Mouse (Mus musculus) embryo, embryonic 10.5 days (tissue): ENCODE measurements around the gene Zmynd12.

Experiments used
- DNase-seq: peaks from one replicate; pipeline ENCODE4 v3.0.0-alpha.2; 2015; ENCODE audit warnings: low spot score

Zmynd12 gene

GRCm38 (mm10) chr4:119422294-119422964, at the start of gene Zmynd12, which contains the start of gene Ppcs:
TSS of gene Zmynd12 (plus strand) at chr4:119422814.
TSS of gene Ppcs (minus strand) at chr4:119422420.
- DNase-seq = peak; percentile 95

- DNase-seq = no peak
Observed at GRCm38 (mm10) chr4:119381471-119382190, 41.0 kb upstream of the Zmynd12 start.

DNA sequence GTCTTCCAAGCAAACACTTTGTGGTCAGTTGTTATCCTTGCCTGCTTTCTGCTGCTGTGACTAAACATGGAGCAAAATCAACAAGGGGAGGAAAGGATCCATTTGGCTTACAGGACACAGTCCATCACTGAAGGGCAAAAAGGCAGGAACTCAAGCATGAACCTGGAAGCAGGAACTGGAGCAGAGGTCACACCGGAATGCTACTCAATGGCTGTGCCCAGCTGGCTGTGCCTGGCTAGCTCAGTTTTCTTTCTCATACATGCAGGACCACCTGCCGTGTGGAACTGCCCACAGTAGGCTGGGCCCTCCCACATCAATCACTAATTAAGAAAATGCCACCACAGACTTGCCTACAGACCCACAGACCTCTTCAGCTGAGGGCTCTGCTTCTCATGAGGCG, 33.4 kb upstream of the Zmynd12 start:
- DNase-seq = no peak

GRCm38 (mm10) chr4:119390369-119390768, 32.2 kb upstream of the Zmynd12 start:
- peak; percentile 50 for DNase-seq

DNA sequence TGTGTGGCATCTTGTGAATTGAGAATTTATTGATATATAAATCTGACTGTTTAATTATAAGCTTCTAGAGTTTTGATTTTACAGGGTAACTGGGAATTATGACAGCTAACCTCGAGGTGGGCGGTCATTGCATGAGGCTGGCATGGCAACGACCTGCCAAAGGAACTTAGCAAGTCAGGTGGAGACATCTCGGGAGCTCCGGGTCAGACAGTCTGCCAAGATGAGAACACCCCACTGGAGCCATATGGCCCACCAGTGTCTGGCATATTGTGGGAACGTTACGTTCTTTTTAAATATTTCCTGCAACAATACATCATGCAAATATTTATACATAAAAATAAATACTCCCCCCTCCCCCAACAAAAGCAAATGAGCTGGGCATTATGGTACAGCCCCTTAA, 23.9 kb upstream of the Zmynd12 start:
- no peak for DNase-seq

DNA sequence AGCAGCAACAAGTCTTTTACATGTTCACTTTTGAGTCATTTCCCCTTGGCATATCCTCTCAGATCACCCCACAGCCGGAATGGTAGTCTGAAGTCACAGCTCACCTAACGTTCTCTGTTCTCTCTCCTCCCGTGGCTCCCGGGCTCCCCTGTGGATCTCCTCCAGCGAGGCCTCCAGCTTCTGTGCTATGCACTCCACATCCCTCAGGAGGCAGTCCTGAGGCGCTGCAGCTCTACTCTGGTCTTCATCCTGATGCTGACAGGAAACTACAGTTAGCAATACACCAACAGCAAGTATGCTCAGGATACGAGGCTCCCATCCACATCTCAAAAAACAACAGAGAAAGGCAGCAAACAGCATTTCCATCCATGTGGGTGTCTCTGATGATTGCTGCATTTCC, 21.7 kb upstream of the Zmynd12 start:
- no peak for DNase-seq

GRCm38 (mm10) chr4:119403431-119403830, 19.2 kb upstream of the Zmynd12 start:
- no peak for DNase-seq

GRCm38 (mm10) chr4:119411877-119412650, 10.6 kb upstream of the Zmynd12 start:
- DNase-seq = no peak

DNA sequence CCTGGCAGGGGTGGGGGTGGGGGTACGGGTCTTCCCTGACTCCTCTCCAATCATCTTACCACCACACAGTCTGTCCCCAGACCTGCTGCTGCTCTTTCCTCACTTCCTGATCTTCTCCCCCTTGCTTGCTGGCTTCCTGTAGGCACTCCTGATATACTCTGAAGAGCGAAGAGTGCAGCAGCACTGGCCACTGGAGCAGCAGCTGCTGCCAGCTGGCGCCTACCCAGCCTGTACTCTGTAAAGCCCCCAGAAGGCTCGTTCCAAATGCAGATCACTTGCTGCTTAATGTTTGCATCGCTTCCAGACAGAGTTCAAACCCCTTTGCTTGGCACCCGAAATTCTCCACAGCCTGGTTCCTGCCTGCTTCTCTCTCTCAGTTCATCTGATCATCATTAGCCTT, 9.8 kb upstream of the Zmynd12 start:
- no peak for DNase-seq

DNA sequence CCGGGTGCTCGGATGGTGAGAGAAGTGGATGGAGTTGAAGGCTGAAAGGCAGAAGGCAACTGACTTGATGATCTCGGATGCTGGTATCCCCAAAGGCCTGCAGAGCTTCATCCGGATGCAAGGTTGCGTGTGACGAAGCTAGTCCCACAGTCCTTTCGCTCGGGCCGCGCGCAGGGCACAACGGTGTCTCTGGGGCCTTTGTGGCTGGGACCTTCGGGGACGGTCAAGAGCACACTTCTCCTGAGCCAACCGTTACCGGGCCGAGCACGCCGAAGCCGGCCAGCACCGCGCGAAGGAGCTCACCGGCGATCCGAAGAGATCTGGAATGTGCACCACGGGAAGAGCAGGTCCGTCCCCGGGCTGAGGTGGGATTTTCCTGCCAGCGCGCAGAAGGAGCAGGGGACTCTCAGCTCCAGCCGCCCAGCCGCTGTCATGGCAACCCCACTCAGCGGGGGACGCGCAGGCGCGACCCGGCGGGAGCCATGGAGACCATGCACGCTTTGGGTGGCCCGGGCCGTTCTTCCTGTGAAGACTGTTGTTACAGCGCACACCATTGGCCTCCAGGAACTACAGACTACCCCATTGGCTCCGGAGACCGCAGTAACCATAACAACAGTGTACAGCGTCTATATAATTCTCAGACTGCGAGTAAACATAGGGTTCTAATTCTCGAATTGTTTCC, 7.4 kb upstream of the Zmynd12 start, which contains the start of gene Ccdc30:
Ccdc30 (minus strand) TSS at position 450 of the 682 bp plus-strand sequence.
- DNase-seq = peak; percentile 97

GRCm38 (mm10) chr4:119417270-119417669, 5.3 kb upstream of the Zmynd12 start:
- no peak for DNase-seq

DNA sequence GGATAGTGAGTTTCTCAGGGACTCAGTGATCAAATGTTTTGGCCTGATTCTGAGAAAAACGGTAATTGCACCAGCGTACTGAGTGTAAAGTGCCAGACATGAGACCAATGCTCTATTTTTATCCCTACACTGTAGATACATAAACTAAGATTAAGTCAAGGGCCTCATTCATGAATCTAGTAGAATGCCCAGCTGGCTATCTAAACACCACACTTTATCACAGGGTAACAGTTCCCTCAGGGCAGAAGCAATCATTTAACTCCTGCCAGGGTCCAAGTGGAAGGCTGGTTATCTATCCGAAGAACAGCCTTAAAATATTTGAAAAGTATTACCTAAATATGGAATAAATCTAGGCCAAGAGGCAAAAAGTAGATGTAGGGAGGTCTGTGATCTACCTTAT, 4.7 kb upstream of the Zmynd12 start:
- DNase-seq = no peak

DNA sequence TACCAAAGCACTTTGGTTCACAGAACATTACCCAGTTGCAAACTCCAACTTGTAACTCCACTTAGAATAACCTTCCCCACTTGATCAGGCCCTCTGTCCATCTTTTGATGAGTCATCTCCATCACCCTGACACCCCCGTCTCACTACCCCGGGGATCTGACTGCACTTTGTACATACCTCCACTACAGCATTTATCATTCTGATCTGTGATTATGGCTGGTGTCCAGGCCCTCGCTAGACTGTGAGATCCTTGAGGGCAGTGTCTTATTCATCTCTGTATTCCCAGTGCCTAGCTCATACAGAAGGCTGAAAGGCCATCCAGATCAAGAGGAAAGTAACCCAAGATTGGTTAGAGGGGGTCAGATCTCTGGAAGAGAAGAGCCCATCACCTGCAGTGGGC, 1.4 kb upstream of the Zmynd12 start:
- DNase-seq = no peak

GRCm38 (mm10) chr4:119421921-119422293, 707 bp upstream of the Zmynd12 start:
- DNase-seq = no peak

DNA sequence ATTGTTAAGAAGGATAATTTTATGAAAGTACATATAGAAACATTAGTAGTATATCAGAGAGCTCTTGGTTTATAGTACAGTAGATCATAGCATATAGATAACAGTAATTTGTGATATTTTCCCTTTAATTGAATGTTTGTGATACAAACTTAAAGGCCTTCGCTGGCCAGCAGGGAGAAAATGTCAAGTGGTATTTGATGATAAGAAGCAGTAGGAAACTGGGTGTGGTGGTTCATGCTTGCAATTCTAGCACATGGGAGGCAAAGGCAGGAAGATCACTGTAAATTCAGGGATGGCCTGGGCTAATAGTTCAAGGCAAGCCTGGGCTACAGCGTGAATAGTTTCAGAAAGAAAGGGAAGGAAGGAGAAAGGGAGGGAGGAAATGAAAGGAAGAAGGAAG, 2.5 kb downstream of the Zmynd12 start:
- DNase-seq = no peak

DNA sequence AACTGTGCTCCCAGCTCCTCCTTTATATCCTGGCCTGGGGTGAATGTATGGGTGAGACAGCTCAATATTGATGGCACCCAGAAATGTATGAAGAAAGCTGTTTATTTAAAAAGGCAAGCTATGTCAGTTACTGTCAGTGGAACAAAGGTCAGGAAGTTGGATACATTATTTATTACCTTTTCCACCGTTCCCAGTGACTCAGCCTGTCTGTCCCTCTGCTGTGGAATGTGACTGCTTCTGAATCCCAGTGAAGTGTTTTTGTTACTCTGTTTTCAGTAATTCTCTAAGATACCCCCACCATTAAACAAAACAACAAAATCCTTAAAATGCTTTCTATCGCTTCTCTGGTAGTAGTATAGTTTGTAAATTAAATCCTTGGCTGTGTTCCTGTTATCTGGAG, 3.0 kb downstream of the Zmynd12 start:
- DNase-seq = no peak

- DNase-seq = no peak
Observed at GRCm38 (mm10) chr4:119427680-119428079, 5.1 kb downstream of the Zmynd12 start.

- peak; percentile 57 for DNase-seq
Observed at GRCm38 (mm10) chr4:119430678-119431077, 8.1 kb downstream of the Zmynd12 start.

- no peak for DNase-seq
Observed at GRCm38 (mm10) chr4:119437936-119438335, 15.3 kb downstream of the Zmynd12 start.

- no peak for DNase-seq
Observed at GRCm38 (mm10) chr4:119441836-119442235, 19.2 kb downstream of the Zmynd12 start.

GRCm38 (mm10) chr4:119442539-119442938, 19.9 kb downstream of the Zmynd12 start:
- DNase-seq = peak; percentile 9

- no peak for DNase-seq
Observed at GRCm38 (mm10) chr4:119447261-119447660, 24.6 kb downstream of the Zmynd12 start.
